Mouse (Mus musculus) erythroblast, embryonic 14.5 days (primary cell): ENCODE data around the gene Tnip3. TPM values are rescaled to one million over a fixed set of nuclear protein-coding genes. Genes with fewer than 3 reads are reported as not detected.

Source experiments
- H3K27me3 ChIP-seq: 2 replicates; pipeline ENCODE4 v1.6.1; 2012; ENCODE audit warnings: inconsistent platforms; ENCODE audit not compliant: control insufficient read depth
- H3K36me3 ChIP-seq: 2 replicates; pipeline ENCODE4 v1.6.1; 2012; ENCODE audit warnings: mild to moderate bottlenecking, inconsistent platforms; ENCODE audit not compliant: control insufficient read depth
- H3K4me1 ChIP-seq: 2 replicates; pipeline ENCODE4 v1.6.1; 2012; ENCODE audit warnings: inconsistent platforms; ENCODE audit not compliant: control insufficient read depth
- H3K4me3 ChIP-seq: replicated peaks from 2 replicates; pipeline ENCODE3; 2012; ENCODE audit warnings: moderate library complexity, mild to moderate bottlenecking, inconsistent platforms
- H3K9me3 ChIP-seq: 2 replicates; pipeline ENCODE4 v1.6.1; 2012; ENCODE audit warnings: low read length, inconsistent platforms, mixed read lengths; ENCODE audit not compliant: control insufficient read depth
- GATA1 ChIP-seq: IDR thresholded peaks from 2 replicates; pipeline ENCODE4 v1.6.1; 2012; ENCODE audit warnings: low read length, inconsistent platforms, mixed read lengths
- TAL1 ChIP-seq: IDR thresholded peaks from 3 replicates; pipeline ENCODE4 v1.6.1; 2012; ENCODE audit warnings: low read length, inconsistent platforms, mixed read lengths
- polyA plus RNA-seq: library from polyadenylated mRNA; stranded (reverse); fragments of >175 nt; gene quantifications from 2 replicates; pipeline ENCODE4 v1.2.3, GENCODE M21; 2012

The Tnip3 gene
- polyA plus RNA-seq, 1 experiment = not detected

DNA sequence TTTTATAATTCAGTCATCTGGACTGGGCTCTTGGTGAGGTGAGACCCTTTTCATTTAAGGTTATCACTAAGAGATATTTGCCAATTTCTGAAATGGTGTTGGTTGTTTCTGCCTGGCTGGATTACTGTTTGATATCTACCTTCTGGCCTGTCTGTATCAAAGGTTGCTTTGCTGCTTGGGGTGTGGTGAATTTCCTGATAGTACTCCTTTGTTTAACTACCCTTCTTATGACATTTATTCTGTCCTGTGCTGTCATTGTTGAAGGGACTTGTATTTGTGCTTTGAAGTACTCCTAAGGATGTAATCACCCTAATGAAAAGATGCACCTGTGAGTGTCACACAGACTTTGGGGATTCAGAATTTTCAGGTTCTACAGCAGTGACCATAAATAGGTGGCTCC is 96.1 kb downstream of the Tnip3 start:
- no peak for TF ChIP-seq GATA1
- no peak for TF ChIP-seq TAL1
- Histone ChIP-seq H3K27me3 (no peaks in the 10 kb centered on the region), H3K4me1 (no peaks in the 10 kb centered on the region), H3K9me3 (no peaks in the 10 kb centered on the region), H3K36me3 (no peaks in the 10 kb centered on the region), H3K4me3 (no peak overlapping the region)

DNA sequence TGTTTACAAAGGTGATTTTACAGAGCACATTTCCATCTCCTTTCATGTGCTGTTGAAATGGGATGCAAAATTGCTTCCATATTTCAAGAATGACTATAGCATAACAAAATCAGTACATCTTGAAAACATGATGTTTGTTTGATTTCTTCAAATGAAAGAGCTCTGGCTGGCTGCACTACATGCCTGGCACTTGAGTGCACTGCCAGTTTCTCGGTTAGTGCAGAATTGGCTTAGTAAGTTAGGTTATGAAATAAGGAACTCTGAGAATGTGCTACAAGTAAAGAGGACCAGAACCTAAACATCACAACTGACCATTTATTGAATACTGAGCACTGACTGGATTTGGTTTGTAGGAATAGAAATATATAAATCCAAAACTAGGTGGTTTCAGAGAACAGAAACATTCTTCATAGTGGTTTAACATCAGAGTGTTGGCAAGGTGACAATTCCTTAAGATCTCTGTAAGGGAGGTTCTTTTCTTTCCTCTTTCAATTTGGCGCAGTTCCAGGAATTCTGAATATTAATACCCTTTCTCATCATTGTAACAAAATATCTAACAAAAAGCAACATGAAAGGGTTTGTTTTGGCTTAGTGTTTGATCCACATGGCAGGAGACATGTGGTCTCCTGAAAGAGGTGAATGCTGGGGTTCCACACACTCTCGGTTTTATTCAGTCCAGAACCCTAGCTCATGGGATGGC is 98.1 kb downstream of the Tnip3 start:
- H3K36me3 ChIP-seq = no peaks in the 10 kb centered on the region
- H3K4me1 ChIP-seq = no peaks in the 10 kb centered on the region
- TF ChIP-seq GATA1 (no peak), TAL1 (no peak)
- no peaks in the 10 kb centered on the region for H3K9me3 ChIP-seq
- H3K27me3 ChIP-seq = no peaks in the 10 kb centered on the region
- no peak overlapping the region for H3K4me3 ChIP-seq

DNA sequence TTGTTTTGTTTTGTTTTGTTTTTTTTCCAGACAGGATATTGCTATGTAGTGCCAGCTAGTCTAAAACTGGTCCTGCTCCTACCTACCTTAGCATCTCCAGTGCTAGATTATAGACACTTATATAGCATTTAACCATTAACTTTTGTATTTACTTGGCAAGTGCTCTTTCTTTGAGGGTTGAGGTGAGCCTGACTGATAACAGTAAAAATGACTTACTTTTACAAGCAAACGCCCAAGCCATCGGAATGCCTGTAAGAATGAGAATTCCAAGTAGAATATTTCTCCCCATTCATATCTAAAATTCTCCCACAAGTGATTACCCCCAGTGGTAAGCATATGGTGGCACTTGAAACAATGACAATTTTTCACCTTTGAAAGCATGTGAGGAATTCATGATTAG is 105.5 kb downstream of the Tnip3 start:
- Histone ChIP-seq H3K4me3 (no peak overlapping the region), H3K36me3 (no peaks in the 10 kb centered on the region), H3K9me3 (peaks cover 4% of the 10 kb centered on the region), H3K4me1 (no peaks in the 10 kb centered on the region), H3K27me3 (no peaks in the 10 kb centered on the region)
- no peak for TF ChIP-seq TAL1
- no peak for TF ChIP-seq GATA1

DNA sequence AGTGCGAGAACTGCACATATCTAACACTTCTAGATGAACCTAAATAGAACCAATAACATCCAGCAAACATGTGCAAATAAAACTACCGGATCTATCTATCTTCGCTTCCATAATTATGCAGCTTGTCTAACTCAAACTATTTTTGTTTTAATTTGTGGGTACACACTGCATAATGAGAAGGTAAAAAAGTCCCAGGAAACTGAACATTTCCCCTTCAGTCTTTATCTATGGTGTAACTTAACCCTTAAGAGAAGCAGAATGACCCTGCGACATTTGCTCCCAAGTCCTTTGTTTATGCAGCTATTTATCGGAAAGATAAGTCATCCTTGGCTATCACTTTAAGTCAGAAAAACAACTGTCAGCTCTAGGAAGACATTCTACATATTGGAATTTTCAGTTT is 107.1 kb downstream of the Tnip3 start:
- H3K36me3 ChIP-seq = no peaks in the 10 kb centered on the region
- peaks cover 4% of the 10 kb centered on the region for H3K9me3 ChIP-seq
- H3K4me1 ChIP-seq = no peaks in the 10 kb centered on the region
- TF ChIP-seq GATA1 = no peak
- no peak for TF ChIP-seq TAL1
- H3K4me3 ChIP-seq = no peak overlapping the region
- no peaks in the 10 kb centered on the region for H3K27me3 ChIP-seq

DNA sequence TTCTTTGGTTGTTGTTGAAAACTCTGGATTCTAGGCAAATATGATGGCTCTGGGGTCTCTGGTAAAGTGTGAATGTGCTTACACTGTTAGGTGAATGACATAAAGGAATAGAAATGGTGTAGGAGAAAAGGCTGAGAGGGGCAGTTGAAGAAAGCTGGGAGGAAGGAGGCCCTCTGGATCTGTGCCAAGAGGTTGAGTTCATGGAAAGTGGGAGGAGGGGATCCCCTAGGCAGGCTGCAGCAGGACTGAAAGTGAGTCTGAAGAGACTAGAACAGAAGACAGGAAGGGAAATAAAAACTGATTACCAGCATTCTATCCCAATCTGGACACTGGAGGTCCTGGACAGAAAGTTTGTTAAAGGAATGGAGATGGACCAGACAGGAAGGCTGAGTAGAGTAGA is 117.3 kb downstream of the Tnip3 start:
- TF ChIP-seq TAL1 (no peak), GATA1 (no peak)
- Histone ChIP-seq H3K4me1 (no peaks in the 10 kb centered on the region), H3K4me3 (no peak overlapping the region), H3K36me3 (no peaks in the 10 kb centered on the region), H3K9me3 (no peaks in the 10 kb centered on the region), H3K27me3 (no peaks in the 10 kb centered on the region)

- no peak for TF ChIP-seq TAL1
- no peak for TF ChIP-seq GATA1
- no peak overlapping the region for H3K4me3 ChIP-seq
- no peaks in the 10 kb centered on the region for H3K27me3 ChIP-seq
- no peaks in the 10 kb centered on the region for H3K4me1 ChIP-seq
- H3K9me3 ChIP-seq = no peaks in the 10 kb centered on the region
- no peaks in the 10 kb centered on the region for H3K36me3 ChIP-seq
Observed at GRCm38 (mm10) chr6:65644110-65644509, 119.0 kb downstream of the Tnip3 start.

DNA sequence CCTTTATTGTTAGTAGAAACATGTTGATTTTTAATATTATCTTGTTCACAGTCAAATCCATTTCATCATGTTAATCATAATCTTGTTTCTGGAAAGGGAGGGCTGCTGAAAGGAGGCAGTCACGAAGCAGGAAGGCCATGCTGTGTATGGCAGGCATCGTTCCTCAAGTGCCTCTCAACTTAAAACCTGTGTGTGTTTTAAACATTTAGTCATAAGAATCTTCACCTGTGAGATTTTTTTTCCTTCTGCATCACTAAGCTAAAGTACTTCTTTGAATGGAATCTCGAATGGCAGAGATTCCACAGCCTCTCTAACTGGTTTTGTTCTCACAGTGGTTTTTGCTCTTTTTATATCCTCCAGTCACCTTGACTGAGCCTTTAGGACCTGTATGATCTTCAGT is 121.3 kb downstream of the Tnip3 start:
- H3K36me3 ChIP-seq = no peaks in the 10 kb centered on the region
- TF ChIP-seq GATA1 (no peak), TAL1 (no peak)
- no peak overlapping the region for H3K4me3 ChIP-seq
- no peaks in the 10 kb centered on the region for H3K27me3 ChIP-seq
- H3K9me3 ChIP-seq = no peaks in the 10 kb centered on the region
- no peaks in the 10 kb centered on the region for H3K4me1 ChIP-seq

DNA sequence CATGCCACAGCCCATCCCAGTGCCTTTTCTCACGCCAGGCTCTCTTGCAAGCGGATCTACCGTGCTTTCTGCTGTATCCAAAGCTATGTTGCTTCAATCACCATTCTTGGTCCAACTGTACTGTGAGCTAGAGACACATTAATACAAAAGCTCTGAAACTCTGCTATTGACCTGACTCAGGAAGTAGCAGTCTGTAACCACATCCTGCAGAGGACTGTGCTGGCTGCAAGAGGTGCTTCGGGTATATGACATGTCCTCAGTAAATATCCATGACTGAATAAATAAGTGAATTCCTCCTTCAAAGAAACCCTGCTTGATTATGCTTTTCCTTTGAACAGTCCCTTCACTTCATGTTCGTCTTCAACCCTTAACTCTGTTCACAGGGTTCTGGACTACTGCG is 122.6 kb downstream of the Tnip3 start:
- TF ChIP-seq TAL1 = no peak
- Histone ChIP-seq H3K27me3 (no peaks in the 10 kb centered on the region), H3K4me1 (no peaks in the 10 kb centered on the region)

GRCm38 (mm10) chr6:65651376-65651775 is 126.3 kb downstream of the Tnip3 start:
- no peaks in the 10 kb centered on the region for H3K36me3 ChIP-seq
- no peaks in the 10 kb centered on the region for H3K27me3 ChIP-seq
- no peak for TF ChIP-seq TAL1
- no peak for TF ChIP-seq GATA1
- no peaks in the 10 kb centered on the region for H3K9me3 ChIP-seq
- H3K4me1 ChIP-seq = no peaks in the 10 kb centered on the region
- no peak overlapping the region for H3K4me3 ChIP-seq

More for the DNA sequence above, 122.6 kb downstream of the Tnip3 start:
- no peak overlapping the region for H3K4me3 ChIP-seq
- no peaks in the 10 kb centered on the region for H3K36me3 ChIP-seq
- H3K9me3 ChIP-seq = no peaks in the 10 kb centered on the region

DNA sequence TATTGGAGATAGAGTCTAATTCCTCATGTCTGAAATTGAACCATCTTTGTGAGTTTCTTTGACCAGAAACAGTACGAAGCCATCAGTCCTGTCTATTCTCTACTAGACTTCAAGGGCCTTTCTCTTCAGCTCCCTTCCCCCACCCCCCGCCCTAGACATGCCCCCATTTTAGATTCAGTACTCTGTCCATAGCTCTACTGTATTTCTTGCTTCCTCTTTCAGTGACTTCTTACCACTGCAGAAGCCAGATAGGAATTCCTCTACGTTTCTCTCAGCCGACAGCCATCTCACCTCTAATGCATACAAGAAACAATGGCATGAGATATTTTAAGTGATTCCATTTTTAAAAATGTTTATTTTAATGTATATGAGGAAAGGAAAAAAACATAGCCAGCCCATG is 136.2 kb downstream of the Tnip3 start:
- no peak for TF ChIP-seq TAL1
- no peak for TF ChIP-seq GATA1
- no peaks in the 10 kb centered on the region for H3K9me3 ChIP-seq
- no peaks in the 10 kb centered on the region for H3K36me3 ChIP-seq
- no peaks in the 10 kb centered on the region for H3K27me3 ChIP-seq
- no peak overlapping the region for H3K4me3 ChIP-seq
- H3K4me1 ChIP-seq = no peaks in the 10 kb centered on the region
